Mouse (Mus musculus): Measurements from ENCODE around the gene Ncoa1.

- TF ChIP-seq CTCF (IDR thresholded peaks at IDR 0.05; ENCODE audit: insufficient read depth, low read depth, low read length): no peak
- no peak for TF ChIP-seq POLR2A (IDR thresholded peaks at IDR 0.05; ENCODE audit: insufficient read depth, low read depth, low read length)
Measured at GRCm38 (mm10) chr12:4323604-4324003, 153.4 kb downstream of the Ncoa1 start.

All from olfactory bulb, adult 2 months (tissue).